Mouse (Mus musculus): ENCODE measurements at regions not wholly inside any gene's neighbourhood (a gene's known extent, or its start where the extent isn't known, plus 50 kb on each side); places are given as distances from the start of the nearest gene placed in this dataset.

- DNase-seq (ENCODE audit: low read depth), result no peak
These were observed 119.3 kb downstream of the Ttc8 start for GRCm38 (mm10) chr12:99039497-99040322.

- no peak for DNase-seq (ENCODE audit: low read depth)
These were observed 121.2 kb downstream of the Ttc8 start for GRCm38 (mm10) chr12:99041606-99042005.

- DNase-seq (ENCODE audit: low read depth), result no peak
These were observed 122.8 kb downstream of the Ttc8 start for GRCm38 (mm10) chr12:99042918-99043862.

- DNase-seq (ENCODE audit: low read depth), result no peak
These were observed 124.1 kb downstream of the Ttc8 start for GRCm38 (mm10) chr12:99044477-99044876.

- DNase-seq (ENCODE audit: low read depth), result no peak
These were observed 130.1 kb downstream of the Ttc8 start for GRCm38 (mm10) chr12:99050426-99050825.

- no peak for DNase-seq (ENCODE audit: low read depth)
These were observed 132.2 kb downstream of the Ttc8 start for GRCm38 (mm10) chr12:99052599-99052998.

- no peak for DNase-seq (ENCODE audit: low read depth)
These were observed 137.1 kb downstream of the Ttc8 start for GRCm38 (mm10) chr12:99057521-99057920.

- no peak for DNase-seq (ENCODE audit: low read depth)
These were observed 138.5 kb downstream of the Ttc8 start for GRCm38 (mm10) chr12:99058916-99059315.

GRCm38 (mm10) chr12:99059491-99059890 lies 139.1 kb downstream of the Ttc8 start:
- no peak for DNase-seq (ENCODE audit: low read depth)

GRCm38 (mm10) chr12:99060702-99061101 lies 140.3 kb downstream of the Ttc8 start:
- no peak for DNase-seq (ENCODE audit: low read depth)

GRCm38 (mm10) chr12:99063441-99063840 lies 143.1 kb downstream of the Ttc8 start:
- DNase-seq (ENCODE audit: low read depth), result no peak

GRCm38 (mm10) chr12:99063885-99064284 lies 143.5 kb downstream of the Ttc8 start:
- no peak for DNase-seq (ENCODE audit: low read depth)

- DNase-seq (ENCODE audit: low read depth), result no peak
These were observed 147.6 kb downstream of the Ttc8 start for GRCm38 (mm10) chr12:99067962-99068361.

- DNase-seq (ENCODE audit: low read depth), result no peak
These were observed 153.4 kb downstream of the Ttc8 start for GRCm38 (mm10) chr12:99073766-99074165.

GRCm38 (mm10) chr12:99077366-99077765 lies 157.0 kb downstream of the Ttc8 start:
- no peak for DNase-seq (ENCODE audit: low read depth)

- DNase-seq (ENCODE audit: low read depth), result no peak
These were observed 159.5 kb downstream of the Ttc8 start for GRCm38 (mm10) chr12:99079873-99080272.

GRCm38 (mm10) chr12:99083616-99084015 lies 163.2 kb downstream of the Ttc8 start:
- DNase-seq (ENCODE audit: low read depth), result peak; percentile 5

- DNase-seq (ENCODE audit: low read depth), result peak; percentile 77
These were observed 163.8 kb downstream of the Ttc8 start for GRCm38 (mm10) chr12:99084144-99084543.

GRCm38 (mm10) chr12:99087286-99087685 lies 166.9 kb downstream of the Ttc8 start:
- DNase-seq (ENCODE audit: low read depth), result no peak

- no peak for DNase-seq (ENCODE audit: low read depth)
These were observed 171.4 kb downstream of the Ttc8 start for GRCm38 (mm10) chr12:99091770-99092169.

GRCm38 (mm10) chr12:99093151-99093550 lies 172.8 kb downstream of the Ttc8 start:
- no peak for DNase-seq (ENCODE audit: low read depth)

GRCm38 (mm10) chr12:99093989-99094388 lies 173.6 kb downstream of the Ttc8 start:
- no peak for DNase-seq (ENCODE audit: low read depth)

All from induced T-regulatory cell, adult 2 months (primary cell).